Mouse (Mus musculus) mature B cell (primary cell): ENCODE data around the gene Fam240b.
"Not testable (repeated sequence)": the region's sequence is repeated elsewhere in the genome, so short reads cannot be mapped to it uniquely, and the experiment has no call there.

ENCODE experiments used
- in situ Hi-C: fragments of 300-500 bp; cut with MboI; formaldehyde crosslinking; loops from 2 replicates; pipeline ENCODE4 v1.14.3; 2019

Gene Fam240b

DNA sequence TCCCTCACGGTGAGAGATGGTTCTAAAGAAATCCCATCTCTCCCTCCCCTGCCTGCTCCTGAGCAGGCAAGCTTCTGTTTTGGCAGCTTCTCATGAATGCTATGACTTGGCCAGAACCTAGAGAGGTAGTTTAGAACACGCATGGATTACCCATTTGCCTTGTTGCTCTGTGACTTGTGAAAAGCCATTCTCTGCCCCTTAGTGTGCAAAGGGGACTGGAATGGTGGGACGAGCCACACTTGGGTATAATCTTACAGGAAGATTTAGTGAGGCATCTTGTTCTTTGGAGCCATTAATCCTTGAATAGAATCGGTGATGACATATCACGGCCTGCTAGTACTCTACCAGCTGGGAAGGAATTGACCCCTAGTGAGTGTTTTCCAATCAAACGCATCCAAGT is at the start of gene Fam240b:
TSS of gene Fam240b (minus strand) at position 101 of the 400 bp plus-strand sequence.
- in situ Hi-C loops = no loop called here

DNA sequence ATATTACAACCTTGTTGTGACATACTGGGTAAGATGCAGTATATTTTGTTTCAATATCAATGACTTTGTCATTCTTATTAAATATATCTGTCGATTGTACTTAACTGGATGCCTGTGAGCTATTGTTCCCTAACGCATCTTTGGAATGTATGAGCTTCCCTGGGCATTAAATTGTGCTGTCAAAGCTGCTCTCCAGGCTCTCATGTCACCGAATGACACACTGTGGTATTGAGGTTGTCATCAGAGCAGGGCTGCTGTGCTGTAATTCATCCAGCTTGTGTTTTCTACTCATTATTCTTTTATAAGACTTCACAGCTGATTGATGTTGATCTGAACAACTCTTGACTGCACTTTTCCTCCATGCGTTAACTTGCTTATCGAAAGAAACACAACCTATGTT is 32.5 kb upstream of the Fam240b start:
- in situ Hi-C loops = no loop called here

DNA sequence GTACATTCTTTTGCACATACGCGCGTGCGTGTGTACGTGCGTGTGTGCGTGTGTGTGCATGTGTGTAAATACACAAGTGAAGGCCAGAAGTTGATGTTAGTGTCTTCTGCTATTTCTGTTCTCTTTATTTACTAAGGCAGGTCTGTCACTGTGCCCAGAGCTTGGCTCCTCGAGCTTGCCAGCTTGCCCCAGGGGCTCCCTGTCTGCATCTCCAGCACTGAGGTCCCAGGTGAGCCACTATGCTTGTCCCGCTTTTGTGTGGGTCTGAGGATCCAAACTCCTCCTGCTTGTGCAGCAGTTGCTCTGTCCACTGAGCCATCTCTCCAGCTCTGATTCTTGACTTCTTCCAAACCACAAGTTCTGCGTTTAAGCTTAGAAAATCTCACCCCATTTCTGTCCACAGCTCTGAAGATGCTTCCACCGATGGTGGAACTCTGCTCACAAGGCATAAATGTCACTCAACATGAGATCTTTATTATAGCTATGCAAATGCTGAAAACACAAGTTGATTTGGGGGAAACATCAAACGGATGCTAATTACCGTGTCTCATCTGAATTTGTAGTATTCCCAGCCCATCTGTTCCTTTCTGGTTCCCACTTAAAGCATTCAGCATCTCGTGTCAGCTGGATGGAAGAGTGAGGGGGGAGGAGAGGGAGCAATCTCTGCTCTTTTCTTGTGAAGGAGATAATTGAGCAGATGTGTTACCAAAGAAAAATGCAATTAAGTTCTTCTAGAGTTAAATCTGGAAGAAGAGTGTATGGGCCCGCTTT is 29.1 kb upstream of the Fam240b start:
- in situ Hi-C loops = no loop called here

DNA sequence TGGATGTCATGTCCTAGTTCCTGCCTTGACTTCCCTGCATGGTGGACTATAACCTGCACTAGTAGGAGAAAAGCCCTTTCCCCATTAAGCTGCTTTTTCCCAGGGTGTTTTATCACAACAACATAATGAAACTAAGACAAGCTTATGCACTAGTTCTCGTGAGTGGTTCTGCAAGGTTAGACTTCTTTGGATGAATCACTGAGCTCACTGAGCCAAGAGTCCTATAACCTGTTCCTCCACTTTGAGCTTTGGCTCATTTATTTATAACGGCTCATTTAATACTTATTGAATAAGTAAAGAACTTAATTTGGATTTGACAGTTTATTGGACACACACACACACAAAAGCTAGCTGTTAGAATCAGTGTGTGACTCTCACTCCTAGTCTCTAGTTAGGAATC is 16.7 kb upstream of the Fam240b start:
- in situ Hi-C loops = no loop called here

DNA sequence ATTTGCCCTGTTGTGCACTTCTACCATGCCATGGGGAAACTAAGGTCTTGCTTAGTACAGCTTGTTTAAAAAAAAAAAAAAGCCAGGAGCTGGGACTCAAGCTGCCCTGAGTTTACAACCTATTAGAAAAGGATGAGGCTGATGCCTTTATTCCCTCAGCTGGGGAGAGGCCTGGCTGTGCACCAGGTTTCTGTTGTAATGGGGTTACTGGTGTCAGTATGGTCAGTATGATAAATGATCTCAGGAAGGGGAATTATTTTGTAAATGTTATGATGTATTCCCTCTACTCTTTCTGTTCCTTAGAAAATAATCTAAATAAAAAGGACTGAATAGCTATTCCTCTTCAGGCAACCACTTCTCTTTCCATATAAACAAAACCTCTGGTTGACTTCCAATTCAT is 14.0 kb upstream of the Fam240b start:
- in situ Hi-C loops = no loop called here

DNA sequence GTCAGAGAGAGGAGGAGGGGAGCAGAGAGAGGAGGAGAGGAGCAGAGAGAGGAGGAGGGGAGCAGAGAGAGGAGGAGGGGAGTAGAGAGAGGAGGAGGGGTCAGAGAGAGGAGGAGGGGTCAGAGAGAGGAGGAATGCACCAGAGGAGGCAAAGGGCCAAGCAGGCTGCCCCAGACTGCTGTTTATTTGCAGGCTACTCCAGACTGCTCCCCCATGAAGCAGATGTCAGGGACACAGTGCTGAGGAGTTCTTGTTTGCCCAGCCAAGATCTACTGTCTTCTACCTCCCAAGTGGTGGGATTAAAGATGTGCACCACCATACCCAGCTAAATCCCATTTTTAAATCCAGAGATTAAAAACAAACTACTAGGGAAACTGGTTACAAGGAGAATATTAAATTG is 9.8 kb upstream of the Fam240b start:
- in situ Hi-C loops = no loop called here

DNA sequence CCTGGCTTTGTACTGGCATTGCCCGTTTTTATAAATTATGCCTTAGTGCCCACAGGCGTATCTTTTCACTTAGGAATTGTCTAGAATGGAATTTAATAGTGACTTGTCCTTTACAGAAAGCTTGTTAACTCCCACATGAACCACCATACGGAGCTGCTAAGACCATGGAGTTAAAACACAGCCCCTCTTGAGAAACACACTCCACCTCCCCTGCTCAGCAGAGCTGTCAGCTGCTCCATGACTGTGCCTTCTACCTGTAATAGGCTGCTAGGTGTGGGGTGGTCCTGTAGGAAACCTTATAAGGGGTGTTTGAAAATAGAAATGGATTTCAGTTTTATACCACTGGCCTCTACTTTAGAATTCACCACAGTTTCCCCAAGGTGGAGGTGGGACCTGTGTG is 5.2 kb upstream of the Fam240b start:
- in situ Hi-C loops = no loop called here

DNA sequence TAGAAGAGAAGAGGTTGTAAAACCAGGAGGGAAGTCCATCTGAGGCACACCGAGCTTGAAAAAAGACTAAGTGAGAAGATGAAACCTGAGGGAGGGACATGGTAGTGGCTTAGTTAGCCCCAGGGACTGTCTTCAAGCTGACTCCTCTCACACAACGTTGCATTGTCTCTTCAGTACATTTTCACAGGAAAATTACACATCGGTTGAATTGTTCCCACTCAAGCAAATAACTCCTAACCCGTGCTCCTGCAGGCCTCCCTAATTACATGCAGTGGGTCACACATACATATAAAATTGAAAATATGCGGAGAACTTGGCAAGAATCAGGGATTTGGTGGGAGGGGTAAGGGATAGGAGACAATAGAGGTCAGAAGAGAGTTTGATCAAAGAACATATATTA is 4.0 kb downstream of the Fam240b start:
- in situ Hi-C loops = no loop called here

DNA sequence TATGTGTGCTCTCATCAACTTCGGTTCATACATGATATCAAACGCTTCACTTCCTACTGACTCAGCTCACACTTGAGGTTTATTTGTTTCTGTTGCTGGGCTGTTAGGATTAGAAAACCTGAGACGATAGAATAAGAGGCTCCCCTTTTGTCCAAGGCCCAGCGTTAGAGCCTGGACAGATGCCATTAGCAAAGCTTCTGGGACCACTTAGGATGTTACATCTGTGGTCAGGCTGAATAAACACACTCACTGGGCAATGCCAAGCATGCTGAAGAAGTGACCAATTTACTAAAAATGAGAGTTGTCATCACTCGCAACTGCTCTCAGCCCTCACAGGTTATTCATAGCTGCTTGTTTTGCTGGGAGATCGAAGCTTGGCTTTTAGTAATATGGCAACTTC is 7.7 kb downstream of the Fam240b start:
- in situ Hi-C loops = no loop called here

DNA sequence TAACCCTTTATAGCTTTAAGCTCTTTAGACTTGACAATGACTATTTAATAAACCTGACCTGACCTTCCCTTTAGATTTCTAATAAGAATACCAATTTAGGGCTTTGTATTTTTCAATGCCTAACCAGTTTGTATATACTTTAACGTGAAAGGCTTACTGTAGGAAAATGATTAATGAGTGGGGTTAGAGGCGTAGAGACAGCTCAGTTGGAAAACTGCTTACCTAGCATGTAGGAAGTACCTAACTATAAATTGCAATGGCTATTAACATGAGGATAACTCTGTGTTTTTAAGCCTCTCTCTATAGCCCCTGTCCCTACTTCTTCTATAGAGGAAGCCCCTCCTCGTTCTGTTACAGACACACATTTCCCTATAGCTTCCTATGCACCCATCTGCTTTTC is 17.6 kb downstream of the Fam240b start:
- in situ Hi-C loops = no loop called here

DNA sequence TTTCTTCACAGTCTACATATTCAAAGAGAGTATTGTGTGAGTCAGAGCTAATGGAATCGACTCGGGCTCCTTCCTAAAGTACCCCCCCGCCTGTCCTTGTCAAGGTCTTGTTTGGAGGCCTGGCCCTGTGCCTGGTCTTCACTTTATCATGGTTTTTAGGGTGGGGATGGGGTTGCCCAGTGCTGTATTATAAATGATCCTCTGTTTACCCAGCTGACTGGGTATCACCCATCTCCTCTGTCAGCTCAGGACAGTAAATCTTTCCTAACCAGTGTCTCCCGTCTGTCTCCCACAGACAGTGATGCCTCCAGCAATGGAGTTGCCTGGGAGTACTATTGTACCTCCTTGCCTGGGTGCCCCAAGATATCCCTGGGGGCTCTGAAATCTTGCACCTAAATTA is 19.6 kb downstream of the Fam240b start:
- in situ Hi-C loops = no loop called here

DNA sequence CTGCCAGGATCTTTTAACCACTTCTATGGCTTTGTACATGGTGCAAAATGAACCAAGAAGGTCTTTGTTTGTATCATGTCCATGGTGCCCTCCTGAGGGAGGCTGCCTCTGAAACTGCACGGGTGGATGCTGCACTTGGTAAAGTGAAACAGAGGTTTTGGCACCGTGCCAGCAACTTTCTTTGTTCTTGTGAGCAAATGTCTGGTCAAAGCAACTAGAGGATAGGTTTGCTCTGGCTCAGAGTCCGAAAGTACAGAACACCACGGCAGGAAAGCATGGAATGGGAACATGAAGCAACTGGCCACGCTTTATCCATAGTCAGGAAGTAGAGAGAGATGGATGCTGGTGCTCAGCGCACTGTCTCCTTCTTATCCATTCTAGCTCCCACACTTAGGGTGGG is 29.7 kb downstream of the Fam240b start:
- in situ Hi-C loops = no loop called here

DNA sequence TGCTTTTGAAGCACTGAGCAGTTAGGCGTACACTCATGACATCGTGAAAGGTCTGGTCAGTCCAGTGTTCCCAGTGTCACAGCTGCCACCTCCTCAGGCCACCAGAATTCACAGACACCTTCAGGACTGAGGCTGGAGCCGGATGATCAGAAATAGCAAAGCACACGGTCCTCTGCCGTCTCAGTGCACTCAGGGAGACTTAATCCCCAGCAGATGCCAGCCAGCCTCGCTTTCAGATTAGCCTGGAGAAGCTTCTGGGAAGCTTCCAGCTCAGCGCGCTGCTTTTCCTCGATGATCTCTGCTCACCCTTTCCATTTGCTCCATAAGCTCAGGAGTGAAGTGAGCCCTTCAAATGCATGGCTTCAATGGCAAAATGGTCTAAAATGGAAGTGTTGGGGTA is 32.4 kb downstream of the Fam240b start:
- in situ Hi-C loops = no loop called here

DNA sequence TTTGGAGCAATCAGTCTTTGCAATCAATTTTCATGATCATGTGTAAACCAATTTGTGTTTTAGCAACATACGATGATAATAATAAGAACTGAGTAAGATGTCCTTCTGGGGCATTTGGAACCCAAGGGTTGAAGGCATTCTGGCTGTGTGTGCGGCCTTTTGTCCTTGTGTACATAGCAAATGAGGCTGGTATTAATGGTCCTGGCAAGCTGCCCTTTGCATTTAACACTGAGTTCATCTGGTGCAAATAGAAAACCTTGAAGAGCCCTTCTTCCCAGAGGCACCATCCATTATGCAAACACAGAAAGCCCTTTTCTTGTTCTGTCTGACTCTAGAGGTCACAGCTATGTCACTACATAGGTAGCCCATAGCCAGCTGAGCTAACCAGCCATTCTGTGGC is 35.0 kb downstream of the Fam240b start:
- in situ Hi-C loops = no loop called here

DNA sequence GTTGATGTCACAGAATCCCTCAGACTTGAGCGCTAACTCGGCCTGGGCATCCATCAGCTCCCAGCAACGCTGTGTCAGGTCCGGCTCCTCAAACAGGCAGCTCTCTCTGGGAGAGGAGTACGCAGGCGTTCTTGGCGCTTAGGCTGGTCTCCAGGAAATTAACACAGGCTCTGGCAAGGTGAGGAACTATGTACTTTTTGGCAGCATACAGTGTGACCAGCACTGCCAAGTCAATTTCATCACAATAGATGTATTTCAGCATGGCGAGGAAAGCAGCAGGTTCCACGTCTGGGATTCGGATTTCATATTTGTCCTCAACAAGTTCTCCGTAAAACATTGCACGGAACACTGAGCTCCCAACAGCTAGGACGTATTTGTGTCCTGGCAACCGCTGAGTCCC is 39.4 kb downstream of the Fam240b start:
- in situ Hi-C loops = no loop called here

DNA sequence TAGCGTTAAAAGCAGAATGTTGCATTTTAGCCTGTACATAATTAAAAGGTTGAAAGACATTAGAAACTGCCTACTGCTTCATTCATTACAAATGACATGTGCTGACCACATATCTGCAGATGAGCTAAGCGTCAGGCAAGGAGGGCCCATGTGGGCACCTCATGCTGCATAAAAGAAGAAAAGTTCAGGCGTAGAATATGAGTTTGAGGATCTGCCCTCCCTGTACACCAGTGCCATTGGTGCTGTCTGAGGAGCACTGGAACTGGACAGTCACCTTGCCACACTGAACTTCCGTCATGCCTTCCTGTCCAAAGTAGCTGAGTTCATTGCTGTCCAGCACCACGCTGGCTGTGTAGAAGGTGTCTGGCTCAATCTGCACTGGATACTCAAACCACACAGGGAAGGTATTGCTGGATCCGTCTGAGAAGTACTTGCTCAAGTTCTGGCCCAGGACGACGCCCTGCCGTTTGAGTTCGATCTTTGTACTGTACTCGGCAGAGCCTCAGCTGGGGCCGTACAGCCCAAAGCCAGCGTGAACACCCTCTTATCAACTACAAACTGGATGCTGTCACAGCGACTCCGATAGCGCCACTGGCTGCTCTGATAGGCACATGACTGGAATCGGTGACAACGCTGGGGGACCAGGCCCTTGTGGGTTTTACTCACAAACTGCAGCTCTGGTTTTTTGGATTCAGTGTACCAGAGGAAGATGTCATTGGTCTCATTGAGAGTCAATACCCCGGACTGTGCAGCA is 40.2 kb downstream of the Fam240b start:
- in situ Hi-C loops = not testable (repeated sequence)

DNA sequence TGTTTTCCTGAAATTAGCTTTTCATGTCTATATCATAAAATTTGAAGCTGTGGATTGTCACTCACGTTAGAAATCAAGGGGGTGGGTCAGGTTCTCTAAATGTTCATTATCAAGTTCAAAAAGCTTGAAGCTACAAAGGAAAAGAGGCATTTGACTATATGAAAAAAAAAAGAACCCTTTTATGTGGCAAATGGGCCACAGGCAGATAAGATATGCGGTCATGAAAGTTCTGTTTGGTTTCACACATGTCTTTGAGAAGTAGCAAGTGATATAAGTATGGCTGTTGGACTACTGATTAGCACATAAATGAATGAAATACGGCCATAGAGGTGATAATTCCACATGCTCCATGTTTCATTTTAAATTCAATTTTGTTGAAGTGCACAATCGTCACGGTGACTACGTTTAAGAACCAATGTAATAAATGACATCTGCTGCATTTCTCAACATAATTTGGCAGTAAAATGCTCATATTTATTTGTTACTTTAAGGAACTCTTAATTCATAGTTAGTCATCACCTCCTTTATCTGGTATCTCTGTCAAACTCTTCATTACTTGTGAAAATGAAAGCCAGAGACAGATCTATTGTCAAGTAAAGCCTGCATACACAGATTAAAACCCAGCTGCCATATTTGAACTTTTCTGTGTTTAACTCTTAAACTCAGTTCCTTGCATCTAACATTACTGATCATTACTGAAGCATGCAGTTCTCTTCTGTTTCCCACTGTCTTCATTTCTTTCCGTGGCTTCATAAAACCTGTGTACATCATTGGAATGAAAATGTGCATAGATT is 47.4 kb downstream of the Fam240b start:
- in situ Hi-C loops = no loop called here

DNA sequence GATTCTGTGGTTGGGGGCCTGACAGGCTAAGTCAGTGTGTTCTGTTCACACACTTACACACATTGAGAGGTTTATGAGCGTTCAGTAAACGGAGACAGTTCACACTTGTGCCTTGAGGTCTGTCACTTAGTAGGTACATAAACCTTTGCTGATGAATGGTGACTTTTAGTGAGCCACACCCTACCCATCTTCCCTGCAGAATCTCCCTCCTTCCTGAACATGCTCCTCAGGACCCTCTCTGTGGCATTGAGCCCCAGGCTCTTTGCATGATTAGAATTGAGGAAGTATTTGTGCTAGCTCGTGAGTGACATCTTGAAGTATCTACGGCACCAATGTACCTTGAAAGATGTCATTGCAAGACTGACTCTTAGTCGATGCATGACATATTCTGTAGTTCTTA is 48.9 kb downstream of the Fam240b start:
- in situ Hi-C loops = no loop called here

DNA sequence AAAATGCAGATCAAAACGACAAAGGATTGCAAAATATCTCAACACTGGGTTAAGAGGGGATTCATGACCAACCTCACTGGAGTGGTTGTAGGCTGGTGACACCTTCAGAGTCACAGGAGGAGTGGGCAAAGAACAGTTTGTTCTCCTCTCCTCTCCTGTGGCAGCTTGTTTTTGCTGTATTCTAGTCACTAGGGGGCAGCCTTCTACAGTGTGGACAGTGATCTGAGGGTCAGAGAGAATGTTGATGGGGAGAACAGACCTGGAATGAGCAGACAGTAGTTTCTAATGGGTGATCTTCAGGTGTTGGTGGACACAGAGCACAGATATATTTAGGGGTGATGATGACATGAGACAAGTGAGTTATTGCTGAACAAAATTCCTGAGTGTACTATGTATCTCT is 49.6 kb downstream of the Fam240b start:
- in situ Hi-C loops = no loop called here

DNA sequence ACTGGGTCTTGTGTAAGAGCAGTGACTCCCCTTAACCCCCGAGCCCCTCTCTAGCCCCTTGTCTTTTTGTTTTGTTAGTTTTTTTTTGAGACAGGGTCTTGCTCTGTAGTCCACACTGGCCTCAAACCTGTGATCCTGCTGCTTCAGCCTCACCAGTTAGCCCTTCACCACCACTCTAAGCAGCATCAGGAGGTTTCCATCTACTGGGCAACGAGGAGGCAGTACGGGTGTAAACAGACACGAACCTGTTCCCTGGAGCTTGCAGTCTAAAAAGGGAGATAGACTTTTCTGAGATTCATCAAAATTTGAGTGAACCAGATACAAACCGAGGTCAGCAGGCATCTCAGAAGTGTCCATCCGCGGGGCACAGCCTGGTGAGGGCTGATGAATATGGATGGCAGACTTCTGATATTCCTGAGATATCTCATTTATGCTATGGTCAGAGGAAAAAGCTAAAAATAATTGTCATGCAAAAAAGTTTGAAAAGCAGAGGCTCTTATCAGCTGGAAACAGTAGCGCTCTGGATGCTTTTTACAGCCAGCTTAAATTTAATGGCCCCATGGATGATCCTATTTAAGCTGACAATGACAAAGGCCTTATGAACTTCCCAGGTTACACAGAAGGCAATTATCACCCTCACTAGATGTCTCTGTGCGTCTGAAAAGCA is 52.2 kb downstream of the Fam240b start:
- in situ Hi-C loops = no loop called here

DNA sequence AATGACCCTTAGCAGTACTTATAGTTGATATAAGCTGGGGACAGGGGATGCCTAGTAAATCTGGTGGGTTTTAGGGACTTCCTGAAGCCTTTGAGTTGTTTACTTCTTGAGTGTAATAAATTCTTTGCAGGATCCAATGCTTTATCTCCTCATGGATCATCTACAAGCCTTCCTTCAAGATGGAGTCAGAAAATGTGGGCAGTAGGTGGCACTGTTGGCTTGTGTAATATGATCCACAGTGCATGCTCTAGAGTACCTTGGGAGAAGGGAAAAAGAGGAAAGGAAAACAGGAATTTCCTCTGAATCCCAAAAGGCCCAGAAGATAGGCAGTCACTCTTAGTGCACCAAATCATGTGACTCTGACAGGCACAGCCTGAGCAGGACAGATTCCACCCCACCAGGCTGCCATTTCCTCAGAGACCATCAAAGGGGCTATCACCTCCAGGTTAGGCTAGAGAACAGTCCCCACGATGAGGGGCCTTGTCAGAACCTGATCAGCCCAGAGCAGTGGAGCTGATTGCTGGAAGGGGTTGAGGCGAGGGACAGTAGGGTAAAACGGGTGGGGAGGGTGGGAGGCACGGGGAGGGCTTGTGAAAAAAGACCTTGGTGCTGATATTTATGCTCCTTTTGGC is 54.2 kb downstream of the Fam240b start:
- in situ Hi-C loops = no loop called here

DNA sequence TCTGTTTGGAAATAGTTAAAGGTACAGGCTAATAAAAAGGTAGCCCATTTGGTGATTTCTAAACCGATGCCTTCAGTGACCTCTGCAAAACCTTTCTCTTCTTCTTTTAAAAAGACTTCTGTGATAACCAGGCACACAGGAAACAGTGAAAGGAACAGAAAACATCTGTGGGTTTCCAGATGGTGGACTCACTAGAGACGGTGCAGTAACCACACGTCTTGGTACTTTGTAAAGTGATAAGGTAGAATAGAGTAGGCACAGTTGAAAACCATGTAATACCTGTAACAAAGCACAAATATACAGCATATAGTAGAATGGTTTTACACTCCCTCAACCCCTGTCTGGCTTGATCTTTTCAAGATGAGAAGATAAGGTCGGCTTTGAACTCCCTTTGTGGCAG is 57.0 kb downstream of the Fam240b start:
- in situ Hi-C loops = no loop called here
